Comparison of ENCODE assay signal across 24 mouse cellular contexts in the genomic region with DNA sequence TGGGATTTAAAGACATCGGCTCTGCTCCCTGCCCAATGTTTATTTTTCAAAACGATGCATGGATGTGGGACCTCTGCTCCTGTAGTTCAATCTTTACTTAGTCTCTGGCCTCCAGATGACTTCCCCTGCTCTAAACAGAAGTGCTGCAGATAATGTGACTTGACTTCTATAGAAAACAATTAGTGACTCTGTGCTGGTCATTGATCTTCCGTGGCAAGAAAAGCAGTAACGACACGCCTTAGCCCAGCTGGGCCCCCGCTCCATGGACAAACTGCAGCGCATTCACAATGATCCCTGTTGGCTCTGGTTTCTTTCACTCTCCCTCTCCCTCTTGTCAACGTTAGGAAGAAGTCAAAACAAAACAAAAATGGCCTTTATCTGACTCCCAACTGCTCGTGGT. TPM values are rescaled to one million over a fixed set of nuclear protein-coding genes. Genes with fewer than 3 reads are reported as not detected.
DNase-seq lines count a peak whose midpoint lies in the region; ATAC-seq and TF ChIP-seq lines count a peak whose summit lies in the region.
"Had no signal": no experiment of that assay in that cellular context is flagged by ENCODE, and none has a peak within 500 bp of the region (broad histone marks: within the 10 kb centered on the region; RNA-seq: fewer than 3 reads in every experiment).

No protein-coding gene starts in this region.

- H3K9me3 ChIP-seq in heart, postnatal 0 days (replicated peaks; ENCODE audit: control insufficient read depth, low read length): no peaks in the 10 kb centered on the region
- H3K9me3 ChIP-seq in embryonic facial prominence, embryonic 10.5 days: no peaks in the 10 kb centered on the region
- H3K9me3 ChIP-seq in neural tube, embryonic 13.5 days: no peaks in the 10 kb centered on the region
- H3K9me3 ChIP-seq: embryonic facial prominence, embryonic 15.5 days; forebrain, embryonic 10.5 days; limb, embryonic 12.5 days; liver, embryonic 15.5 days; stomach, embryonic 15.5 days had no signal

- TF ChIP-seq CTCF in heart, postnatal 0 days (IDR thresholded peaks at IDR 0.05; ENCODE audit: low read depth): no peak
- TF ChIP-seq CTCF in left cerebral cortex, adult 2 months (IDR thresholded peaks at IDR 0.05): no peak

- no peak for TF ChIP-seq EP300 in heart, postnatal 0 days (IDR thresholded peaks at IDR 0.05; ENCODE audit: low read depth)

- intact Hi-C loops in heart, postnatal 14 days (cut with DNase I): no loop called here
- intact Hi-C loops in left cerebral cortex, adult 2 months (cut with DNase I): no loop called here

- WGBS in heart, postnatal 0 days: 17% methylated on average over 9 of the region's 9 CpGs
- WGBS in embryonic facial prominence, embryonic 10.5 days: 53% methylated on average over 9 of the region's 9 CpGs
- 3% methylated on average over 9 of the region's 9 CpGs for WGBS in neural tube, embryonic 13.5 days

- H3K4me2 ChIP-seq in heart, postnatal 0 days (ENCODE audit: low read depth, low read length): no peak overlapping the region
- no peak overlapping the region for H3K4me2 ChIP-seq in neural tube, embryonic 13.5 days
- H3K4me2 ChIP-seq: embryonic facial prominence, embryonic 15.5 days; limb, embryonic 12.5 days; liver, embryonic 15.5 days; stomach, embryonic 15.5 days had no signal

- H3K9ac ChIP-seq in heart, postnatal 0 days (replicated peaks; ENCODE audit: low read depth, low read length): no peak overlapping the region
- H3K9ac ChIP-seq in neural tube, embryonic 13.5 days: no peak overlapping the region
- H3K9ac ChIP-seq: embryonic facial prominence, embryonic 15.5 days; limb, embryonic 12.5 days; liver, embryonic 15.5 days; stomach, embryonic 15.5 days had no signal

- peaks cover 3% of the 10 kb centered on the region; the same call in 1 of the 2 replicates for H3K4me1 ChIP-seq in heart, postnatal 0 days (ENCODE audit: control insufficient read depth, insufficient read depth)
- H3K4me1 ChIP-seq in embryonic facial prominence, embryonic 10.5 days: peaks cover 10% of the 10 kb centered on the region
- H3K4me1 ChIP-seq in neural tube, embryonic 13.5 days (replicated peaks): peaks cover 17% of the 10 kb centered on the region
- H3K4me1 ChIP-seq: embryonic facial prominence, embryonic 15.5 days; limb, embryonic 12.5 days; liver, embryonic 15.5 days; stomach, embryonic 15.5 days had no signal

- no peak for ATAC-seq in heart, postnatal 0 days (ENCODE audit: insufficient read depth, low read depth)
- ATAC-seq in neural tube, embryonic 13.5 days (ENCODE audit: low read depth): peak; percentile 65; the same call in 1 of the 2 replicates
- ATAC-seq: activated CD4-positive, CD25-positive, alpha-beta regulatory T cell, adult 4 months; Patski had no signal

- H3K36me3 ChIP-seq in heart, postnatal 0 days (replicated peaks; ENCODE audit: control insufficient read depth, insufficient read depth, low read length): no peaks in the 10 kb centered on the region
- no peaks in the 10 kb centered on the region for H3K36me3 ChIP-seq in embryonic facial prominence, embryonic 10.5 days (replicated peaks)
- no peaks in the 10 kb centered on the region for H3K36me3 ChIP-seq in neural tube, embryonic 13.5 days
- H3K36me3 ChIP-seq: embryonic facial prominence, embryonic 15.5 days; forebrain, embryonic 10.5 days; limb, embryonic 12.5 days; liver, embryonic 15.5 days; stomach, embryonic 15.5 days had no signal

- H3K27me3 ChIP-seq in heart, postnatal 0 days (ENCODE audit: control insufficient read depth, insufficient read depth, low read length): no peaks in the 10 kb centered on the region
- H3K27me3 ChIP-seq in embryonic facial prominence, embryonic 10.5 days (replicated peaks; ENCODE audit: low read depth, poor library complexity, severe bottlenecking): no peaks in the 10 kb centered on the region
- no peaks in the 10 kb centered on the region for H3K27me3 ChIP-seq in neural tube, embryonic 13.5 days
- H3K27me3 ChIP-seq: embryonic facial prominence, embryonic 15.5 days; limb, embryonic 12.5 days; liver, embryonic 15.5 days; Patski; stomach, embryonic 15.5 days had no signal

- peak; percentile 8 for DNase-seq in heart, postnatal 0 days (ENCODE audit: low spot score)
- DNase-seq in heart, postnatal 14 days: no peak
- peak; percentile 69 for DNase-seq in embryo, embryonic 10.5 days (ENCODE audit: low spot score)
- DNase-seq in embryonic facial prominence, embryonic 10.5 days (ENCODE audit: low spot score): peak; percentile 38
- no peak for DNase-seq in spleen, postnatal 10 days (ENCODE audit: low spot score in 2 of 2)
- no peak for DNase-seq in left cerebral cortex, adult 2 months (ENCODE audit: extremely low spot score in 1 of 2, low spot score in 2 of 2)
- DNase-seq: adrenal gland, postnatal 14 days; cerebellum, adult 11-12 months; cerebellum, postnatal 36 days; gastrocnemius, postnatal 10 days; kidney, adult 11 months; kidney, postnatal 10 days; layer of hippocampus, adult 9-11 months; lung, postnatal 10 days; spleen, adult 18-20 months had no signal

- no peak overlapping the region for H3K27ac ChIP-seq in heart, postnatal 0 days (ENCODE audit: low read depth)
- no peak overlapping the region for H3K27ac ChIP-seq in embryonic facial prominence, embryonic 10.5 days (replicated peaks)
- H3K27ac ChIP-seq in neural tube, embryonic 13.5 days (replicated peaks): peak overlapping the region; percentile 14; the same call in 1 of the 2 replicates
- H3K27ac ChIP-seq in left cerebral cortex, adult 2 months: no peak overlapping the region
- H3K27ac ChIP-seq: embryonic facial prominence, embryonic 15.5 days; forebrain, embryonic 10.5 days; limb, embryonic 12.5 days; liver, embryonic 15.5 days; stomach, embryonic 15.5 days had no signal

- H3K4me3 ChIP-seq in heart, postnatal 0 days (ENCODE audit: low read depth, low read length): no peak overlapping the region
- H3K4me3 ChIP-seq in embryonic facial prominence, embryonic 10.5 days: no peak overlapping the region
- H3K4me3 ChIP-seq in neural tube, embryonic 13.5 days: no peak overlapping the region
- H3K4me3 ChIP-seq in left cerebral cortex, adult 2 months: no peak overlapping the region
- H3K4me3 ChIP-seq: embryonic facial prominence, embryonic 15.5 days; forebrain, embryonic 10.5 days; limb, embryonic 12.5 days; liver, embryonic 15.5 days; stomach, embryonic 15.5 days had no signal

RNA-seq across cellular contexts. Expression of a gene that starts 53.9 kb away (rescaled TPM):
- 13.9 and 16.8 TPM in 2 replicates for total RNA-seq in heart, postnatal 0 days (2014; rRNA removed; ENCODE audit: low replicate concordance)
- polyA plus RNA-seq in heart, postnatal 0 days (2015; fragmentation: Nextera tagmentation; extraction: Ambion mirVana): 13.1 and 15.2 TPM in 2 replicates
- total RNA-seq in heart, postnatal 14 days (2021): 10 to 100 TPM; 18.3 to 22.6 TPM
- 13.7 and 16.2 TPM in 2 replicates for polyA plus RNA-seq in embryonic facial prominence, embryonic 10.5 days (2016; fragmentation: Nextera tagmentation; extraction: Ambion mirVana)
- 17.2 and 18.2 TPM in 2 replicates for polyA plus RNA-seq in neural tube, embryonic 13.5 days (2015; fragmentation: Nextera tagmentation; extraction: Ambion mirVana)
- total RNA-seq in left cerebral cortex, adult 2 months (2021): 10 to 100 TPM; 24.2 to 29.3 TPM
- total RNA-seq: megakaryocyte-erythroid progenitor cell, adult 5-6 weeks had no signal

Comparison
In these comparisons a context has a peak if more than half of its experiments do, and no peak if none do; other contexts are left out.
1. DNase-seq: peak in heart, postnatal 0 days (single experiment), embryo, embryonic 10.5 days (single experiment) and embryonic facial prominence, embryonic 10.5 days (single experiment); none in heart, postnatal 14 days (0 of 2), spleen, postnatal 10 days (0 of 2) and left cerebral cortex, adult 2 months (0 of 2).